Mouse (Mus musculus): Measurements from ENCODE around the gene Spata17.
"Not testable (repeated sequence)": the region's sequence is repeated elsewhere in the genome, so short reads cannot be mapped to it uniquely, and the experiment has no call there.

Gene Spata17

DNA sequence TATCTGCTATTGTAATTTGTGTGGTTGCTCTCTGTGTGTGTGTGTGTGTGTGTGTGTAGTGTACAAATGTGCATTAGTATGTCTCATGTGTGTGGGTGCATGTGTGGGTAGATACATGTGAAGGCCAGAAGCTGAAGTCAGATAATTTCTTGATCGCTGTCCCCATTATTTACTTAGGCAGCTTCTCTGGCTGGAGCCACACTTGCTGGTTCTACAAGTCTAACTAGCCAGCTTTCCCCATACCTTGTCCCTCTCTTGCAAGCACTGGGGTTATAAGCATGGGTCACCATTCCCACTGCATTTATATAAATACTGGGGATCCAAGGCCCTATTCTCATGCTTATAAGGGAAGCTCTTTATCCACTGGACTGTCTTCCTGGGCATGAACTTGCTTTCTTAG is 39.3 kb downstream of the Spata17 start:
- no peak for DNase-seq (ENCODE audit: low spot score)

DNA sequence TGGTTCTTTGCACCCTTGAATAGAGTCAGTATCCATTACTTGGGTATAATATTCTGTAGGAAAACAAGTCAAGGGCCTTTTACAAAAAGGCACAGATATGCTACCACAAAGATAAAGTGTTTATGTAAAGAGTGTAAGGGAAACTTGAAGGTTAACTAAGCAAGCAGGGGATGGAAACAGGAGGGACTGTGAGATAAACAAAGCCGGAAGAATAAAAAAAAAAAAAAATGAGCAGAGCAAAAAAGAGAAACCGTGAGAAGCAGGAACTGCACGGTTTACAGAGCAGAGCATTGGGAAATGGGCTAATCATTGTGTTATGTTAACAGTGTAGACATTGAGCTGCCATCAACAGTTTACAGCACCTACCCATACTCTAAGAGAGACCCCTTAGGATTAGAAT is 44.9 kb downstream of the Spata17 start:
- DNase-seq (ENCODE audit: low spot score) = no peak

- DNase-seq (ENCODE audit: low spot score) = no peak
Observed at GRCm38 (mm10) chr1:187169646-187170045, 45.6 kb downstream of the Spata17 start.

DNA sequence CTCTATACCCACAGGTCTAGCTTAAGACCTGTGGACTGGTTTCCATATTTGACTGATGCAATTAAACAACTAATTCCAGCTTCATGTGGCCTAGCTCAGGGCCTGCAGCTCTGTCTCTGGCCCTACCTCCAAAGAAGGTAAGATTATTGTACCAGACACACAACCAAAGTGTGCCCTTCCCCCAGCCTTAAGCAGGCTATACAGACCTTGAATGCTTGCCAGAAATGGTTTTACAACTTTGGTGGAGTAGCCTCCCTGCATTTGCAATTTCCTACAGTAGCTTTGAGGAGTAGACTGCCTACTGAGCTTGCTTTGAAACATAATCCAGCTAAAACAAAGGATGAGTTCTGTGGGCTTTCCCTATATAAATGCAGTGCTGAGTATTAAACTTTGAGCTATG is 51.7 kb downstream of the Spata17 start:
- DNase-seq (ENCODE audit: low spot score) = no peak

DNA sequence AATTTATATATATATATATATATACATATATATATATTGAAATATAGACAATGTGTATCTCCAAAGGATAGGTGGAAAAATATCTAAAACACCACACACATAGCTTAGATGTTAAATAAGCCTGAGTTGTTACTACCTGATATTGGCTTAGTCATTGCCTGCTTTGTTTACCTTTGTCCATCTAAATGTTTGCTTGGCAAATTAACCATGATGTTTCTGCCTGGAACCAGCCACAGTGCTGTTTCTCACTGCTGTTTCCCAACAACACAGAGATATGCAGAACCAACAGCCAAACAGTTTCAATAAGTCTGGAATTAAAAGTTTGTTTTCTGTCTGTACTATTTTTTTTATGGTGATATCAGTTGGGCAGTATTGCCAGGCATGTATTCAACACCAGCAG is 59.6 kb downstream of the Spata17 start:
- no peak for DNase-seq (ENCODE audit: low spot score)

DNA sequence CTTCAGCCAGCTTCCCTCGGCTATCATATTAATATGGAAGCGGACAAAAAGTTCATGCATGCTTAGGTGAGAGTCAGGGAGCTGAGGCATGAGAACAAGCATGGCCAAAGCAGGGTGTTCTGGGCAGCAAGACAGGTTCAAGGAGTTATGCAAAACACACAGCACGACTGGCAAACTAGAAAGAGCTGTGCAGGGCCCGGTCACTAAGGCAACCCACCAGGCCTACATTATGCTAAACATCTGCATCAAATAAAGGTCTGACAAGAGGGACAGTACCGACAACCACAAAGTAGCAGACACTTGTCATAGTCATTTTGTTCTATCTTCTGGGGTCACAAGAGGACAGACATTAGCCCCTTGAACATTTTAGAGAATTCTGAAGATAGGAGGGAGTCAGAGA is 61.6 kb downstream of the Spata17 start:
- DNase-seq (ENCODE audit: low spot score) = no peak

DNA sequence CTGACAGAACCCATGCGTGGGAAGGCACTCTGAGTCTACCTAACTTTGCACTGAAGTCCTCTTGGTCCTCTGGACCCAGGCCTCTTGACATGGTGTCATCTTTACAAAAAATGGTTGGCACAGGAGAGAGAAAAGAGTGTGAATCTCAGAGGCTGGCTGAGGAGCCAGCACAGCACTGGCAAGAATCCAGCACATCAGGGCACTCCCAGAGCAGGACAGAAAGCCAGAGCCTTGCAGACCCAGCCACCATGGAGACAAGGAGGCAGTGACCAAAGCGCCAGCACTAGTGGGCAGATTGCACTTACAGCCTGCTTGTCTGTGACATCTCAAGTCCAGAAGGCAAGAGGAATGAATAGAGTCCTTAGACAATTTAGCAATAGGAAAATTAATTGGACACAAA is 62.7 kb downstream of the Spata17 start:
- no peak for DNase-seq (ENCODE audit: low spot score)

- no peak for DNase-seq (ENCODE audit: low spot score)
Observed at GRCm38 (mm10) chr1:187142984-187143383, 72.3 kb downstream of the Spata17 start.

DNA sequence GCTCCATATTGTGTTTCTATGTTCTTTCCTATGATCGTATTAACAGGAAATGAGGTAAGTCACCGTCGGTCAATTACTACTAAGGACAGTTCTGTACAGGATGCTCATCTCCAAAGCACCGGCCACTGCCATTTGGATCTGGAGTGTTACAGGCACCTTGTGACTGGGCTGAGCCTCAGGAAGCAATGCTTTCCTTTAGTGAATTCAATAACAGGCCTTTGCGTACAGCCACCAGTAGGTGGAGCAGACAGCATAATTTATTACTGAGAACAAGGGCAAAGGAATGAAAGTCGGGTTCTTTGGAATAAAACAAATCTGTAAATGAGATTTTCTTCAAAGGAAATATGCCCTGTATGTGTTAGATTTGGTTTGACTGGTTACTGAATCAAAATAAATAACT is 77.8 kb downstream of the Spata17 start:
- peak; percentile 66 for DNase-seq (ENCODE audit: low spot score)

DNA sequence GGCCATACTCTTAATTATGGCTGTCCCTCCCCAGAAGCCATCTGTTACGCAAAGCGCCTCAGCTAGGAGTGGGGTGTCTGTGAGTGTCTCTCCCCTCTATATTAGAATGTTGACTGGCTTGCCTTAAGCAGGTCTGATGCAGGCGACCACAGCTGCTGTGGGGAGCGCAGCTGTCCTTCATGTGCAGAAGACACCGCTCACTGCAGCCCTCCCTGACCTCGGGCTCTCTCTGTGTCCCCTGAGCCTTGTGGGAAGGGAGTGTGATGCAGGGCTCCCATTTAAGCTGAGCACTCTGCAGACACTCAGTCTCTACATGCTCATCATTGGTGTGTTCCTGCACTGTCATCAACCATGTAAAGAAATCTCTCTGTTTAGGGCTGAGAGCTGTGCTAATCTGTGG is 79.4 kb downstream of the Spata17 start:
- DNase-seq (ENCODE audit: low spot score) = no peak

GRCm38 (mm10) chr1:187133841-187134240 is 81.4 kb downstream of the Spata17 start:
- DNase-seq (ENCODE audit: low spot score) = no peak

DNA sequence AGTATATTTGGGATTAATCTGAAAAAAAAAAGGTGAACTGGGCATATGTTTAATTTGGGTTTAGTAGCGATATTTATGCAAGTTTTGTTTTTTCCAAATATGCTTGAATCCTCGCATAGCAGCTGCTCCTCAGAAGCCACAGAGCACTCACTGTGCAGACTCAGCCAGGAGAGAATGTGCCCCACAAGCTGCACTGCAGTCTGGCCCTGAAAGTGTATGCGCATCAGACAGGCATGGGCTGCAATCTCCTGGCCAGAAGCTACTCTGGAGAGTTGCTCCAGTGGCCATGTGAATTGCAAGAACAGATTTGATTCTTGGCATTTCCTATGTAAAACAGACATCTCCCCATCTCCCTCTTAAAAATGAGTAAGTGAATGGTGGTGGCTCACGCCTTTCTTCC is 82.9 kb downstream of the Spata17 start:
- peak; percentile 27 for DNase-seq (ENCODE audit: low spot score)

DNA sequence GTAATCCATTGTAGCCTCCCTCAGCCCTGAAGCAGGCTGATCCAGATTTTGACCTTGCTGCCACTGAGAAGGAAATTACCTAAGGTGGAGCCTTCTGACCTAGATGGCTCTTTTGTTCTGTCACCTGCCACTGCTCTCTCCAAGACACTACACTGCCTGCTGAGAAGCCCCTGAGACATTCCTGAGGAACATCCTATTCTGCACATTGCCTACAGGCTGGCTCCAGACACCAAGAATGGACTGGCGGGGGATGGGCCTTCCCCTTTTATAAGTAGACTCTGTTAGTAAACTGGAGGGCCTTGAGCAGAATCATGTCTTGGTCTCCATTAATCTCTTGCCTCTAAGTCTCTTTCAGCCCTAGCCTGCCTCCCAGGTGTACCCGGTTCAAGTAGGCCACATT is 87.7 kb downstream of the Spata17 start:
- DNase-seq (ENCODE audit: low spot score) = not testable (repeated sequence)

GRCm38 (mm10) chr1:187125733-187126132 is 89.5 kb downstream of the Spata17 start:
- no peak for DNase-seq (ENCODE audit: low spot score)

- DNase-seq (ENCODE audit: low spot score) = no peak
Observed at GRCm38 (mm10) chr1:187124967-187125366, 90.3 kb downstream of the Spata17 start.

DNA sequence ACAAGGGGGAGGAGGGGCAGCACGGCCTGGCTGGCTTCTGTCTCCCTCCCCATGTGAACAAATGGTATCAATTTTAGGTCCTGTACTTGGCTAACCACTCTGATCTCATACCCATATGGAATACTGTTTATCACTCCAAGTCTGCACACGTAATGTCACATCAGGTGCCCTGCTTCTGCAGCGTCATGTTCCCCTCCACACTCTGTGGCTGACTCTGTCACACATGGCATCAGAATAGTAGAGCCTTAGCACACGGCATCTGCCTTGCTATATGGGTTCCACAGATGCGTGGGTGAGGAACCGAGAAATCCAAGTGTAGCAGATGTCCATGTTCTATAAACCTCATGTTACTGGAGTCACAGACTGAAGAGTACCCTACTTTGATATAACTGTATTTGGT is 96.0 kb downstream of the Spata17 start:
- DNase-seq (ENCODE audit: low spot score) = peak; percentile 72

GRCm38 (mm10) chr1:187118108-187118507 is 97.2 kb downstream of the Spata17 start:
- DNase-seq (ENCODE audit: low spot score) = no peak

DNA sequence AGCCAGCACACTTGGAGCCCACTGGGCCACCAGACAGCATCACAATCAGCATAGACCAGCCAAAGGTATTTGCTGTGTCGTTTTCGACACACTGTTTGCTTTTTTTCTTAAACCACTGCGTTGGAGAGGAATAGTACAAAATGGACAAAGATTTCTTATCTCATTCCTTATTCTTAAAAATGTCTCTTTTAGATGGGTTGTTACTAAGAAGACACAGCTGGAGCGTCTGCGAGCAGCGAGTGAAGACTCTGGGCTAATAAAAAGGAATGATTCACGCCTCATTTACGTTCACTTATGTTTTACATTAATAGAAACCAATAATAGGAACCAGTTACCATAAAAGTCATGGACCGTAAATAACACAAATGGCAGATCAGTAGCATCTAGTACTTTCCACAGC is 101.5 kb downstream of the Spata17 start:
- no peak for DNase-seq (ENCODE audit: low spot score)

GRCm38 (mm10) chr1:187102130-187102529 is 113.1 kb downstream of the Spata17 start:
- DNase-seq (ENCODE audit: low spot score) = no peak

DNA sequence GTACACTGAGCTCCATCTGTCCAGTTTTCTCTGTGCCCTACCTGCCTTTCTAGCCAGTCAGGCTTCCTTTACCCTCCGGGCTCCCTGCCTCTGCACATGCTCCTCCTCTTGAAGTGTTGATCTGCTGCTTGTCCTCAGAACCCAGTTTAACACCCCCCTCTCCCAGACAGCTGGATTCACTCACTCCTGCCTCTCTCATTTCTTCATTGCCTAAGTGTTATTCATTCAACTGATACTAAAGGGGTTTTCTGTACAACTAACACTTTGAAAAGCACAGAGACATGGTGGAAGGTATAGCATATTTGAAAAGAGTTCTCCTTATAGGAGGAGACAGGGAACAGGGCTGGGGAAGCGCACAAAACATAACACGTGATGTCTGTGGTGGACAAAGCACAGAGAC is 114.1 kb downstream of the Spata17 start:
- no peak for DNase-seq (ENCODE audit: low spot score)

GRCm38 (mm10) chr1:187100624-187101023 is 114.6 kb downstream of the Spata17 start:
- DNase-seq (ENCODE audit: low spot score) = no peak

- DNase-seq (ENCODE audit: low spot score) = no peak
Observed at GRCm38 (mm10) chr1:187098285-187098684, 117.0 kb downstream of the Spata17 start.

GRCm38 (mm10) chr1:187092546-187092945 is 122.7 kb downstream of the Spata17 start:
- DNase-seq (ENCODE audit: low spot score) = no peak

DNA sequence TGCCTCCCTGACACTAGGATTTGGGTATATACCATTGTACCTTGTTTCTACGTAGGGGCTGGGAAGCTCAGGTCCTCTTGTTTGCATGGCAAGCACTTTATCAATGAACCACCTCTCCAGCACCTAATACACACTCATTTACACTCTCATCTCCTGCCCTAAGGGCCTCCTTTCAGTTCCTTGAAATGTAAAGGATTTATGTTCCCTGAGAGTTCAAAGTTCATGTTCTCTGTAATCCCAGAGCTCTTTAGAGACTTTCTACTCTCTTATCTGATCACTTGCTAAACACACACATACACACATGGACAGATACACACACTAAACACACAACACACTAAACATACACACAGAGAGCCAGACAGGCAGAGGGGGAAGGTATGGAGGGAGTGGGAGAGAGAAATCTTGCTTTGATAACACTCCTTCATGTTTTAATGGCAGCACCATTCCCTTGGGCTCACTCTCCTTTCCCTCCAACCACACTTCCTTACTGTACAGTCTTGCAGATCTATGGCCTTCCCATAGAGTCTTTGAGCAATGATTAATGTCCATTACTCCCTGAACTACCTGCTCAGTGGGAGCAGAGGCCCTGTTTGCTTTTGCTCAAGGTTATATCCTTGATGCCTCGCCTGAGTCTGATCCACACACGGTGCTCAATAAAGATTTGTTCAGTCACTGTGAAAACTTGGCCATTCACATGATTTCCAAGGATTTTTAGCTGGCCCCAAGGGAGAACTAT is 126.4 kb downstream of the Spata17 start:
- DNase-seq (ENCODE audit: low spot score) = no peak

Measured in layer of hippocampus, adult 9-10 months (tissue).